Mouse (Mus musculus) heart, postnatal 0 days (tissue): ENCODE measurements around the gene Atxn7l3. TPM values are rescaled to one million over a fixed set of nuclear protein-coding genes. Genes with fewer than 3 reads are reported as not detected.
A peak's percentile ranks its signal among the peaks of the same experiment; 100 is the strongest.

Source experiments
- ATAC-seq: fragments of 200-750 bp; cut with Nextera tagmentation; 2 replicates; pipeline ENCODE4 v1.8.0; 2017; ENCODE audit warnings: low read depth, moderate number of reproducible peaks, moderate library complexity; ENCODE audit not compliant: insufficient read depth
- DNase-seq: peaks from one replicate; pipeline ENCODE4 v3.0.0-alpha.2; 2016; ENCODE audit warnings: low spot score
- H3K27ac ChIP-seq: fragments of 300-500 bp; sonication (generic); 2 replicates; pipeline ENCODE4 v1.5.1; 2014; ENCODE audit warnings: low read depth, mild to moderate bottlenecking
- H3K27me3 ChIP-seq: fragments of 300-500 bp; sonication (generic); 2 replicates; pipeline ENCODE4 v1.6.1; 2014; ENCODE audit warnings: low read length, mixed read lengths; ENCODE audit not compliant: control insufficient read depth, insufficient read depth
- H3K36me3 ChIP-seq: fragments of 300-500 bp; sonication (generic); replicated peaks from 2 replicates; pipeline ENCODE4 v1.6.1; 2014; ENCODE audit warnings: low read length, mixed read lengths; ENCODE audit not compliant: control insufficient read depth, insufficient read depth
- H3K4me1 ChIP-seq: fragments of 300-500 bp; sonication (generic); 2 replicates; pipeline ENCODE4 v1.6.1; 2014; ENCODE audit warnings: antibody characterized with exemption; ENCODE audit not compliant: control insufficient read depth, insufficient read depth
- H3K4me2 ChIP-seq: fragments of 300-500 bp; sonication (generic); 2 replicates; pipeline ENCODE4 v1.6.1; 2014; ENCODE audit warnings: low read depth, mild to moderate bottlenecking, low read length, moderate library complexity
- H3K4me3 ChIP-seq: fragments of 300-500 bp; sonication (generic); 2 replicates; pipeline ENCODE4 v1.5.1; 2014; ENCODE audit warnings: low read depth, low read length
- H3K9ac ChIP-seq: fragments of 300-500 bp; sonication (generic); replicated peaks from 2 replicates; pipeline ENCODE4 v1.6.1; 2014; ENCODE audit warnings: low read depth, low read length, mixed read lengths
- H3K9me3 ChIP-seq: fragments of 300-500 bp; sonication (generic); replicated peaks from 2 replicates; pipeline ENCODE4 v1.6.1; 2016; ENCODE audit warnings: low read length; ENCODE audit not compliant: control insufficient read depth
- CTCF ChIP-seq: IDR thresholded peaks from 2 replicates; pipeline ENCODE4 v1.5.1; 2016; ENCODE audit warnings: antibody characterized with exemption, control low read depth, low read depth
- EP300 ChIP-seq: IDR thresholded peaks from 2 replicates; pipeline ENCODE4 v1.6.1; 2016; ENCODE audit warnings: antibody characterized with exemption, low read depth
- WGBS: fragments of 180-500 bp; shearing (Covaris S2); extraction: QIAGEN DNeasy Blood & Tissue Kit; methylation state at CpG from one replicate; pipeline ENCODE4 v1.1.7; 2014; 5-methylcytosine and 5-hydroxymethylcytosine counted together
- polyA plus RNA-seq: library from polyadenylated mRNA; unstranded; fragments of >200 nt; fragmentation: Nextera tagmentation; extraction: Ambion mirVana; gene quantifications from 2 replicates; pipeline ENCODE4 v1.2.1, GENCODE M21; 2015
- total RNA-seq: library from RNA; depleted of rRNA; stranded (reverse); fragments of >200 nt; gene quantifications from 2 replicates; pipeline ENCODE4 v1.2.3, GENCODE M21; 2014; ENCODE audit warnings: low replicate concordance

The Atxn7l3 gene
- total and polyA plus RNA-seq, 2 experiments from 2014 or later = 5.4 to 36.2 TPM

DNA sequence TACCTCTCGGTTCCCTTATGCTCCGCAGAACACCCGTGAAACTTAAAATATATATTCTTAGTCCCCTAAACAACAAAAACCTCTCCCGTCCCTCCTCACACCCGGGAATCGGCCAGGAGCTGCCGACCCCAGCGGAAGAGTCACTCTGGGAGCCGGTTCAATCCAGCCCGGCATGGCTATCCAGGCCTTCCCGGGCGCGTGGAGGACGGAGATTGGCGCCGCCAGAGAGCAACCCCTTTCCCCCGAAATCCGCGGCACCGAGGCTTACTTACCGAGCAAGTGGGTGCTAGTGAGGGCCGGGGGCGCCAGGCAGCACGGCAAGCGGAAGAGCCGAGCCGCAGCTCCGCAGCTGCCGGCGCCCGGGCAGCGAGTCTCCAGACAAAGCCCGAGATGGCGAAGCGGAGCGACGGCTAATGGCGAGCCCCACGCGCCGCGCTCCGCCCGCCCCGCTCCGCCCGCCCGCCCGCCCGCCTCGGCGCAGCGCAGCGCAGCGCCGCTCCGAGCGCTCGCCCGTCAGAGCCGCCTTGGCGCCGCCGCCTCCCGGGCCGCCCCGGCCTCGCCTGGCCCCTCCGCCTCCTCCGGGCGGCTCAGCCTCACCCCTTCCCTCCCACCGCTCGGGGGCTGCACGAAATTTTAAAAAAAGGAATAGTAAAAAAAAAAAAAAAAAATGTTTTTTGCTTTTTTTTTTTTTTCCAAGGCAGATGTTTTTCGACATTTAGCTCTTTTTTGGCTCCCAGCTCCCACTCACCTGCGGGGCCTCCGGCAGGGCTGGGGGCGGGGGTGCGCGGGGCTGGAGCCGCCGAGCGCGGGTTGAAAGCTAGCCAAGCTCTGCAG is 22.4 kb upstream of the Atxn7l3 start:
- peaks cover 16% of the 10 kb centered on the region for H3K36me3 ChIP-seq
- peak; percentile 14; the same call in 1 of the 2 replicates for ATAC-seq
- peak overlapping the region; percentile 97 for H3K9ac ChIP-seq
- no peaks in the 10 kb centered on the region for H3K9me3 ChIP-seq
- H3K27ac ChIP-seq = peak overlapping the region; percentile 98
- WGBS = under 1% methylated on average over 69 of the region's 84 CpGs
- peak overlapping the region; percentile 84 for H3K4me2 ChIP-seq
- peak; percentile 31 for DNase-seq
- H3K4me1 ChIP-seq = peaks cover 5% of the 10 kb centered on the region; the same call in 1 of the 2 replicates
- H3K27me3 ChIP-seq = no peaks in the 10 kb centered on the region
- peak overlapping the region; percentile 90 for H3K4me3 ChIP-seq
- TF ChIP-seq EP300 (no peak), CTCF (no peak)

DNA sequence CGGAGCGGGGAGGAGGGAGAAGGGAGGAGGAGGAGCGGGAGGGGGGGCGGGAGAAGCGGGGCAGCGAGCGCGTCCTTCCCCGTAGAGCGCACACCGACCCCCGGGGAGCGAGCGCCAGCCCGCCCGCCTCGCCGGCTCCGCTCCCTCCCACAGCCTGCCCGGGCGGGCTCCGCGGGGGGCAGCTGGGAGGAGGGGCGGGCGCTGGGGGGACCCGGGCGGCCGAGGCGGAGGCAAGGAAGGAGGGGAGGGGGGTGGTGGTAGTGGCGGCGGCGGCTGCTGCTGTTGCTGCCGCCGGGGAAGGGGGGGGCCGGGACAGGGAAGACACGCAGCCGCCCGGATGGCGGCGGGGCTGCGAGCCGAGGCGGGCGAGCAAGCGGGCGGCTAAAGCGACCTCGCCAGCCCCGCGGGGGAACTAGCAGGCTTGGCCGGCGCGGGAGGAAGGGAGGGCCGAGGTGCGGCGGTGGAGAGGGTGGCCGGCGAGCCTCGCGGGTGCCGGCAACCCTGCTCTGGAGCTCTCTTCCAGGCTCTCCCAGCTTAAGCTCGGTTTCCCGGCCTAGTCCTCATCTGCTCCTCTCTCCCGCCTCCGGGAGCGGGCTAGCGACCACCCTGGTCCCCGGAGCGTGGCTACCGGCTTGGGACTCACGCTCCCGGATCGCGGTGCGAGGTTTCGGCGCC is 21.6 kb upstream of the Atxn7l3 start:
- Histone ChIP-seq H3K27ac (peak overlapping the region; percentile 98), H3K27me3 (no peaks in the 10 kb centered on the region), H3K4me3 (peak overlapping the region; percentile 90), H3K36me3 (peaks cover 23% of the 10 kb centered on the region), H3K4me2 (peak overlapping the region; percentile 84), H3K4me1 (peaks cover 5% of the 10 kb centered on the region; the same call in 1 of the 2 replicates), H3K9ac (peak overlapping the region; percentile 97), H3K9me3 (no peaks in the 10 kb centered on the region)
- DNase-seq = peak; percentile 69
- 0% methylated on average over 46 of the region's 77 CpGs for WGBS
- peak; percentile 45 for ATAC-seq
- TF ChIP-seq CTCF (no peak), EP300 (no peak)

- H3K4me1 ChIP-seq = peaks cover 5% of the 10 kb centered on the region; the same call in 1 of the 2 replicates
- under 1% methylated on average over 36 of the region's 87 CpGs for WGBS
- ATAC-seq = peak; percentile 5; the same call in 1 of the 2 replicates
- H3K9me3 ChIP-seq = no peaks in the 10 kb centered on the region
- TF ChIP-seq CTCF = no peak
- no peak for TF ChIP-seq EP300
- H3K27ac ChIP-seq = peak overlapping the region; percentile 98
- peak overlapping the region; percentile 84 for H3K4me2 ChIP-seq
- no peaks in the 10 kb centered on the region for H3K27me3 ChIP-seq
- peak; percentile 71 for DNase-seq
- H3K36me3 ChIP-seq = peaks cover 29% of the 10 kb centered on the region
- peak overlapping the region; percentile 97 for H3K9ac ChIP-seq
- H3K4me3 ChIP-seq = peak overlapping the region; percentile 90
Observed at GRCm38 (mm10) chr11:102317298-102317900, 21.0 kb upstream of the Atxn7l3 start.

DNA sequence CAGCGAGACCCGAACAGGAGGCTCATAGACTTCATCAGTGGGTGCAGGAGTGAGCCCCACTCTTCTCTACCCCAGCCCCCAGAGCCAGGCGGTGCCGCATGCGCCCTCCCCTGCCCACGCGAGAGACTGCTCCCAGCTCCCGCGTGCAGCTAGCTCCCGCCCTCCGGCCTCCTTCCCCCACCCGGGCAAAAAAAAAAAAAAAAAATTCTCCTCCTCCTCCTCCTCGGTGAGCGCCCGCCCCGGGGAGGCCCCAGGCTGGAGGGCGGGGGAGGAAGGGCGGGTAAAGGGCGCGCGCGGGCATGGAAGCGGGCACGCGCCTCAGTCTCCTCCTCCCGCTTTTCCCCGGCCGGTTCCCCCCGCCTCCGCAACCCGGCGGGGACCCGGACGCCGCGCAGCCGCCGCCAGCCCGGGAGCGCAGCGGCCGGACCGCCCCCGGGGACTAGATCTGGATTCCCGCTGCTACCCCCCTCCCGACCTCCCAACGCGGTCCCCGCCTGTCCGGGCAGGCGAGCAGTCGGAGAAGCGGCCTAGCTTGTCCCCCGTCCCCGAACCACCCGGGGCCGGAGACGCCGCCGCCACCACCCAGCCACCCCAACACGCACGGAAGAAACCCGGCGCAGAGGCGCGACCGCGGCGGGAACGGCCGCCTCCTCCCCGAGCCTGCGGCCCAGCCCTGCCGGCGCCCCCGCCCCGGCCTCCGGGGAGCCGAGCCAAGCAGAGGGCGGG is 20.3 kb upstream of the Atxn7l3 start:
- Histone ChIP-seq H3K36me3 (peaks cover 35% of the 10 kb centered on the region), H3K9ac (peak overlapping the region; percentile 97), H3K27ac (peak overlapping the region; percentile 98), H3K27me3 (no peaks in the 10 kb centered on the region), H3K4me1 (peaks cover 5% of the 10 kb centered on the region; the same call in 1 of the 2 replicates), H3K9me3 (no peaks in the 10 kb centered on the region), H3K4me2 (peak overlapping the region; percentile 84), H3K4me3 (peak overlapping the region; percentile 90)
- peak; percentile 60; the same call in 1 of the 2 replicates for TF ChIP-seq EP300
- TF ChIP-seq CTCF = no peak
- WGBS = under 1% methylated on average over 54 of the region's 80 CpGs
- peak; percentile 86 for DNase-seq
- peak; percentile 38 for ATAC-seq
